ENCODE assay signal across 20 mouse cellular contexts in genomic region chr2:52639530-52639875, GRCm38 (mm10). TPM values are rescaled to one million over a fixed set of nuclear protein-coding genes. Genes with fewer than 3 reads are reported as not detected.
DNase-seq lines count a peak whose midpoint lies in the region; ATAC-seq and TF ChIP-seq lines count a peak whose summit lies in the region.
"Had no signal": no experiment of that assay in that cellular context is flagged by ENCODE, and none has a peak within 500 bp of the region (broad histone marks: within the 10 kb centered on the region; RNA-seq: fewer than 3 reads in every experiment).

No protein-coding gene starts in this region.

- H3K4me1 ChIP-seq in cerebellum, adult 2 months (ENCODE audit: control insufficient read depth, insufficient read depth, low read length): peaks cover 32% of the 10 kb centered on the region
- no peaks in the 10 kb centered on the region for H3K4me1 ChIP-seq in kidney, postnatal 0 days (replicated peaks; ENCODE audit: insufficient read depth, low read length)
- no peaks in the 10 kb centered on the region for H3K4me1 ChIP-seq in lung, embryonic 14.5 days (ENCODE audit: insufficient read depth)
- H3K4me1 ChIP-seq in lung, postnatal 0 days (ENCODE audit: insufficient read depth, low read depth, low read length): no peaks in the 10 kb centered on the region
- H3K4me1 ChIP-seq: hindbrain, embryonic 15.5 days had no signal

- DNase-seq in cerebellum, adult 2 months: peak in 1 of 2 experiments; percentile 40
- no peak for DNase-seq in cerebellum, postnatal 36 days
- DNase-seq in kidney, postnatal 0 days (ENCODE audit: low spot score): peak; percentile 9
- no peak for DNase-seq in kidney, postnatal 25 days
- DNase-seq in lung, embryonic 14.5 days: peak; percentile 61
- no peak for DNase-seq in lung, postnatal 14 days
- DNase-seq in lung, postnatal 0 days (ENCODE audit: low spot score): no peak
- no peak for DNase-seq in lung, postnatal 25 days (ENCODE audit: low spot score)
- DNase-seq: adrenal gland, adult 8-10 months; adrenal gland, postnatal 25 days; embryo, embryonic 11 days; forebrain, postnatal 0 days; gastrocnemius, adult 2 months; gastrocnemius, postnatal 14 days had no signal

- H3K36me3 ChIP-seq in kidney, postnatal 0 days (ENCODE audit: insufficient read depth, low read length): no peaks in the 10 kb centered on the region
- no peaks in the 10 kb centered on the region for H3K36me3 ChIP-seq in lung, embryonic 14.5 days (ENCODE audit: insufficient read depth)
- H3K36me3 ChIP-seq in lung, postnatal 0 days (ENCODE audit: insufficient read depth, low read length): no peaks in the 10 kb centered on the region
- H3K36me3 ChIP-seq: embryonic facial prominence, embryonic 15.5 days; hindbrain, embryonic 12.5 days; hindbrain, embryonic 15.5 days had no signal

- no peak overlapping the region for H3K4me2 ChIP-seq in kidney, postnatal 0 days (ENCODE audit: low read length)
- no peak overlapping the region for H3K4me2 ChIP-seq in lung, embryonic 14.5 days
- H3K4me2 ChIP-seq in lung, postnatal 0 days (replicated peaks; ENCODE audit: low read depth, low read length): no peak overlapping the region
- H3K4me2 ChIP-seq: embryonic facial prominence, embryonic 15.5 days; heart, embryonic 11.5 days; hindbrain, embryonic 12.5 days; hindbrain, embryonic 15.5 days had no signal

- no peak overlapping the region for H3K9ac ChIP-seq in kidney, postnatal 0 days (ENCODE audit: low read depth, low read length)
- no peak overlapping the region for H3K9ac ChIP-seq in lung, embryonic 14.5 days
- H3K9ac ChIP-seq in lung, postnatal 0 days (replicated peaks; ENCODE audit: low read depth): no peak overlapping the region
- H3K9ac ChIP-seq: embryonic facial prominence, embryonic 15.5 days; forebrain, postnatal 0 days; hindbrain, embryonic 12.5 days; hindbrain, embryonic 15.5 days had no signal

- 0 out of 2 replicates have a peak overlapping the region, but pooled peaks have one; percentile 37 for H3K27ac ChIP-seq in cerebellum, adult 2 months (ENCODE audit: insufficient read depth, low read length)
- H3K27ac ChIP-seq in kidney, postnatal 0 days: no peak overlapping the region
- no peak overlapping the region for H3K27ac ChIP-seq in lung, embryonic 14.5 days (ENCODE audit: low read depth)
- no peak overlapping the region for H3K27ac ChIP-seq in lung, postnatal 0 days (ENCODE audit: low read length)
- H3K27ac ChIP-seq: embryonic facial prominence, embryonic 15.5 days; gastrocnemius, adult 2 months; hindbrain, embryonic 12.5 days; hindbrain, embryonic 15.5 days had no signal

- TF ChIP-seq POLR2A in cerebellum, adult 2 months (IDR thresholded peaks at IDR 0.05; ENCODE audit: borderline replicate concordance, insufficient read depth, low read length): no peak

- H3K4me3 ChIP-seq in cerebellum, adult 2 months (replicated peaks; ENCODE audit: insufficient read depth, low read depth, low read length): no peak overlapping the region
- no peak overlapping the region for H3K4me3 ChIP-seq in kidney, postnatal 0 days (replicated peaks; ENCODE audit: low read depth, low read length)
- no peak overlapping the region for H3K4me3 ChIP-seq in lung, embryonic 14.5 days (ENCODE audit: low read depth, low read length)
- no peak overlapping the region for H3K4me3 ChIP-seq in lung, postnatal 0 days (ENCODE audit: low read depth, low read length)
- H3K4me3 ChIP-seq: embryonic facial prominence, embryonic 15.5 days; gastrocnemius, adult 2 months; hindbrain, embryonic 12.5 days; hindbrain, embryonic 15.5 days had no signal

- H3K27me3 ChIP-seq in cerebellum, adult 2 months (ENCODE audit: control insufficient read depth, insufficient read depth, low read length): no peaks in the 10 kb centered on the region
- H3K27me3 ChIP-seq in kidney, postnatal 0 days (ENCODE audit: insufficient read depth, low read length): no peaks in the 10 kb centered on the region
- H3K27me3 ChIP-seq in lung, embryonic 14.5 days (ENCODE audit: insufficient read depth, low read length): no peaks in the 10 kb centered on the region
- H3K27me3 ChIP-seq in lung, postnatal 0 days (replicated peaks; ENCODE audit: insufficient read depth, low read length): no peaks in the 10 kb centered on the region
- H3K27me3 ChIP-seq: embryonic facial prominence, embryonic 15.5 days; hindbrain, embryonic 15.5 days had no signal

- no peak for TF ChIP-seq EP300 in lung, postnatal 0 days (IDR thresholded peaks at IDR 0.05)

- ATAC-seq in kidney, postnatal 0 days (replicated peaks; ENCODE audit: low FRiP score, low read depth): no peak
- no peak for ATAC-seq in lung, embryonic 14.5 days (ENCODE audit: insufficient read depth)
- ATAC-seq in lung, postnatal 0 days: peak; percentile 41
- ATAC-seq: activated CD4-positive, CD25-positive, alpha-beta regulatory T cell, adult 4 months; forebrain, embryonic 14.5 days; forebrain, postnatal 0 days had no signal

- no peaks in the 10 kb centered on the region for H3K9me3 ChIP-seq in kidney, postnatal 0 days (replicated peaks; ENCODE audit: low read length)
- H3K9me3 ChIP-seq in lung, embryonic 14.5 days (ENCODE audit: low read depth, low read length): no peaks in the 10 kb centered on the region
- H3K9me3 ChIP-seq in lung, postnatal 0 days (ENCODE audit: low read length): no peaks in the 10 kb centered on the region
- H3K9me3 ChIP-seq: embryonic facial prominence, embryonic 15.5 days; hindbrain, embryonic 12.5 days; hindbrain, embryonic 15.5 days had no signal

- WGBS in cerebellum, adult 2 months: 24% methylated on average over 4 of the region's 4 CpGs
- 58% methylated on average over 4 of the region's 4 CpGs for WGBS in kidney, postnatal 0 days
- WGBS in lung, embryonic 14.5 days: 29% methylated on average over 4 of the region's 4 CpGs
- 23% methylated on average over 4 of the region's 4 CpGs for WGBS in lung, postnatal 0 days

- TF ChIP-seq CTCF in cerebellum, adult 2 months (IDR thresholded peaks at IDR 0.05; ENCODE audit: borderline replicate concordance, insufficient read depth, low read depth, low read length): no peak
- no peak for TF ChIP-seq CTCF in kidney, postnatal 0 days (IDR thresholded peaks at IDR 0.05; ENCODE audit: low read depth)
- no peak for TF ChIP-seq CTCF in lung, embryonic 14.5 days (IDR thresholded peaks at IDR 0.05; ENCODE audit: low read depth)
- TF ChIP-seq CTCF in lung, postnatal 0 days (IDR thresholded peaks at IDR 0.05): no peak

RNA-seq across cellular contexts. Expression of gene Cacnb4, which starts 37.1 kb away (rescaled TPM):
- 64.7 and 79.9 TPM in 2 replicates for polyA plus RNA-seq in cerebellum, adult 2 months (2012; rRNA removed)
- 1.4 and 2.0 TPM in 2 replicates for polyA plus RNA-seq in kidney, postnatal 0 days (2015; fragmentation: Nextera tagmentation; extraction: Ambion mirVana)
- polyA plus RNA-seq in lung, embryonic 14.5 days (2014; fragmentation: Nextera tagmentation; extraction: Ambion mirVana): 0.39 and 0.96 TPM in 2 replicates
- polyA plus RNA-seq in lung, postnatal 0 days (2015; fragmentation: Nextera tagmentation; extraction: Ambion mirVana): 1.5 and 1.7 TPM in 2 replicates

Comparison
In these comparisons a context has a peak if more than half of its experiments do, and no peak if none do; other contexts are left out.
1. DNase-seq: peak in kidney, postnatal 0 days (single experiment) and lung, embryonic 14.5 days (single experiment); none in cerebellum, postnatal 36 days (0 of 2), kidney, postnatal 25 days (0 of 2), lung, postnatal 14 days (single experiment), lung, postnatal 0 days (single experiment) and lung, postnatal 25 days (single experiment).
2. RNA of gene Cacnb4, which starts 37.1 kb away (polyA plus RNA-seq): 64.7 to 79.9 TPM in cerebellum, adult 2 months; 1.4 to 2.0 TPM in kidney, postnatal 0 days, 1.5 to 1.7 TPM in lung, postnatal 0 days and 0.39 to 0.96 TPM in lung, embryonic 14.5 days; every median in the first group is over 10 times any median in the second.